Mouse (Mus musculus) heart, postnatal 0 days (tissue): ENCODE measurements around the gene Fmnl2. TPM values are rescaled to one million over a fixed set of nuclear protein-coding genes. Genes with fewer than 3 reads are reported as not detected.

Experiments used
- ATAC-seq: fragments of 200-750 bp; cut with Nextera tagmentation; 2 replicates; pipeline ENCODE4 v1.8.0; 2017; ENCODE audit warnings: low read depth, moderate number of reproducible peaks, moderate library complexity; ENCODE audit not compliant: insufficient read depth
- DNase-seq: peaks from one replicate; pipeline ENCODE4 v3.0.0-alpha.2; 2016; ENCODE audit warnings: low spot score
- H3K27ac ChIP-seq: fragments of 300-500 bp; sonication (generic); 2 replicates; pipeline ENCODE4 v1.5.1; 2014; ENCODE audit warnings: low read depth, mild to moderate bottlenecking
- H3K27me3 ChIP-seq: fragments of 300-500 bp; sonication (generic); 2 replicates; pipeline ENCODE4 v1.6.1; 2014; ENCODE audit warnings: low read length, mixed read lengths; ENCODE audit not compliant: control insufficient read depth, insufficient read depth
- H3K36me3 ChIP-seq: fragments of 300-500 bp; sonication (generic); replicated peaks from 2 replicates; pipeline ENCODE4 v1.6.1; 2014; ENCODE audit warnings: low read length, mixed read lengths; ENCODE audit not compliant: control insufficient read depth, insufficient read depth
- H3K4me1 ChIP-seq: fragments of 300-500 bp; sonication (generic); 2 replicates; pipeline ENCODE4 v1.6.1; 2014; ENCODE audit warnings: antibody characterized with exemption; ENCODE audit not compliant: control insufficient read depth, insufficient read depth
- H3K4me2 ChIP-seq: fragments of 300-500 bp; sonication (generic); 2 replicates; pipeline ENCODE4 v1.6.1; 2014; ENCODE audit warnings: low read depth, mild to moderate bottlenecking, low read length, moderate library complexity
- H3K4me3 ChIP-seq: fragments of 300-500 bp; sonication (generic); 2 replicates; pipeline ENCODE4 v1.5.1; 2014; ENCODE audit warnings: low read depth, low read length
- H3K9ac ChIP-seq: fragments of 300-500 bp; sonication (generic); replicated peaks from 2 replicates; pipeline ENCODE4 v1.6.1; 2014; ENCODE audit warnings: low read depth, low read length, mixed read lengths
- H3K9me3 ChIP-seq: fragments of 300-500 bp; sonication (generic); replicated peaks from 2 replicates; pipeline ENCODE4 v1.6.1; 2016; ENCODE audit warnings: low read length; ENCODE audit not compliant: control insufficient read depth
- CTCF ChIP-seq: IDR thresholded peaks from 2 replicates; pipeline ENCODE4 v1.5.1; 2016; ENCODE audit warnings: antibody characterized with exemption, control low read depth, low read depth
- EP300 ChIP-seq: IDR thresholded peaks from 2 replicates; pipeline ENCODE4 v1.6.1; 2016; ENCODE audit warnings: antibody characterized with exemption, low read depth
- WGBS: fragments of 180-500 bp; shearing (Covaris S2); extraction: QIAGEN DNeasy Blood & Tissue Kit; methylation state at CpG from one replicate; pipeline ENCODE4 v1.1.7; 2014; 5-methylcytosine and 5-hydroxymethylcytosine counted together
- polyA plus RNA-seq: library from polyadenylated mRNA; unstranded; fragments of >200 nt; fragmentation: Nextera tagmentation; extraction: Ambion mirVana; gene quantifications from 2 replicates; pipeline ENCODE4 v1.2.1, GENCODE M21; 2015
- total RNA-seq: library from RNA; depleted of rRNA; stranded (reverse); fragments of >200 nt; gene quantifications from 2 replicates; pipeline ENCODE4 v1.2.3, GENCODE M21; 2014; ENCODE audit warnings: low replicate concordance

The Fmnl2 gene
- total and polyA plus RNA-seq, 2 experiments from 2014 or later: 0.77 to 1.6 TPM

- ATAC-seq (no peak), DNase-seq (no peak)
- Histone ChIP-seq H3K4me1 (peaks cover 17% of the 10 kb centered on the region), H3K9me3 (no peaks in the 10 kb centered on the region), H3K36me3 (no peaks in the 10 kb centered on the region), H3K4me3 (no peak overlapping the region), H3K27me3 (no peaks in the 10 kb centered on the region), H3K27ac (no peak overlapping the region), H3K9ac (no peak overlapping the region), H3K4me2 (no peak overlapping the region)
- no peak for TF ChIP-seq EP300
- no peak for TF ChIP-seq CTCF
- WGBS: 67% methylated on average over 7 of the region's 7 CpGs
Measured at GRCm38 (mm10) chr2:52981126-52981525, 123.5 kb downstream of the Fmnl2 start.

- no peak overlapping the region for H3K4me3 ChIP-seq
- H3K9me3 ChIP-seq: no peaks in the 10 kb centered on the region
- peaks cover 17% of the 10 kb centered on the region for H3K4me1 ChIP-seq
- H3K9ac ChIP-seq: no peak overlapping the region
- DNase-seq (no peak), ATAC-seq (no peak)
- 82% methylated on average over 8 of the region's 8 CpGs for WGBS
- no peaks in the 10 kb centered on the region for H3K27me3 ChIP-seq
- H3K4me2 ChIP-seq: no peak overlapping the region
- no peaks in the 10 kb centered on the region for H3K36me3 ChIP-seq
- H3K27ac ChIP-seq: no peak overlapping the region
- TF ChIP-seq EP300 (no peak), CTCF (no peak)
Measured at GRCm38 (mm10) chr2:52981595-52981994, 123.9 kb downstream of the Fmnl2 start.

- Histone ChIP-seq H3K9me3 (no peaks in the 10 kb centered on the region), H3K27me3 (no peaks in the 10 kb centered on the region), H3K4me3 (no peak overlapping the region), H3K36me3 (no peaks in the 10 kb centered on the region), H3K4me1 (peaks cover 17% of the 10 kb centered on the region), H3K9ac (no peak overlapping the region), H3K4me2 (no peak overlapping the region), H3K27ac (no peak overlapping the region)
- no peak for TF ChIP-seq CTCF
- no peak for TF ChIP-seq EP300
- DNase-seq (no peak), ATAC-seq (no peak)
- WGBS: 80% methylated on average over 3 of the region's 3 CpGs
Measured at GRCm38 (mm10) chr2:52982502-52982901, 124.8 kb downstream of the Fmnl2 start.

GRCm38 (mm10) chr2:52984556-52984955 is 126.9 kb downstream of the Fmnl2 start:
- Histone ChIP-seq H3K9ac (no peak overlapping the region), H3K4me3 (no peak overlapping the region), H3K4me1 (peaks cover 6% of the 10 kb centered on the region; the same call in 1 of the 2 replicates), H3K36me3 (no peaks in the 10 kb centered on the region), H3K4me2 (no peak overlapping the region), H3K9me3 (no peaks in the 10 kb centered on the region), H3K27ac (no peak overlapping the region), H3K27me3 (no peaks in the 10 kb centered on the region)
- ATAC-seq (no peak), DNase-seq (no peak)
- WGBS: 88% methylated on average over 1 of the region's 1 CpGs
- TF ChIP-seq EP300 (no peak), CTCF (no peak)

- TF ChIP-seq EP300 (no peak), CTCF (no peak)
- Histone ChIP-seq H3K27ac (no peak overlapping the region; the same call in 1 of the 2 replicates), H3K4me2 (no peak overlapping the region), H3K4me3 (no peak overlapping the region), H3K27me3 (no peaks in the 10 kb centered on the region), H3K4me1 (peaks cover 6% of the 10 kb centered on the region; the same call in 1 of the 2 replicates), H3K36me3 (no peaks in the 10 kb centered on the region), H3K9ac (no peak overlapping the region), H3K9me3 (no peaks in the 10 kb centered on the region)
- WGBS: 34% methylated on average over 4 of the region's 4 CpGs
- ATAC-seq (no peak), DNase-seq (no peak)
Measured at GRCm38 (mm10) chr2:52985167-52985566, 127.5 kb downstream of the Fmnl2 start.

- no peak for ATAC-seq
- no peaks in the 10 kb centered on the region for H3K27me3 ChIP-seq
- no peak overlapping the region for H3K9ac ChIP-seq
- H3K4me3 ChIP-seq: no peak overlapping the region
- H3K4me1 ChIP-seq: peaks cover 6% of the 10 kb centered on the region; the same call in 1 of the 2 replicates
- no peak overlapping the region for H3K27ac ChIP-seq
- WGBS: 57% methylated on average over 3 of the region's 3 CpGs
- no peaks in the 10 kb centered on the region for H3K9me3 ChIP-seq
- no peaks in the 10 kb centered on the region for H3K36me3 ChIP-seq
- DNase-seq: no peak
- H3K4me2 ChIP-seq: no peak overlapping the region
- TF ChIP-seq EP300: no peak
- no peak for TF ChIP-seq CTCF
Measured at GRCm38 (mm10) chr2:52986354-52986753, 128.7 kb downstream of the Fmnl2 start.
